Mouse (Mus musculus): ENCODE data around the gene Hist1h4m. TPM values are rescaled to one million over a fixed set of nuclear protein-coding genes. Genes with fewer than 3 reads are reported as not detected.
"Not testable (repeated sequence)": the region's sequence is repeated elsewhere in the genome, so short reads cannot be mapped to it uniquely, and the experiment has no call there.

The Hist1h4m gene
- polyA plus RNA-seq, 1 experiment from 2014 or later = not detected

GRCm38 (mm10) chr13:21797163-21797562, 14.4 kb upstream of the Hist1h4m start:
- H3K27me3 ChIP-seq (replicated peaks; ENCODE audit: control insufficient read depth, insufficient read depth, low read length); H3K27ac ChIP-seq (ENCODE audit: low read depth, low read length); H3K36me3 ChIP-seq (ENCODE audit: control insufficient read depth, insufficient read depth, low read length); ATAC-seq (replicated peaks; ENCODE audit: low FRiP score); H3K9me3 ChIP-seq (ENCODE audit: control insufficient read depth, low read length); H3K4me3 ChIP-seq (ENCODE audit: low read depth, low read length); H3K4me2 ChIP-seq; DNase-seq (ENCODE audit: low spot score); H3K9ac ChIP-seq (ENCODE audit: low read depth, low read length); H3K4me1 ChIP-seq (replicated peaks; ENCODE audit: control insufficient read depth, insufficient read depth, low read length): not testable (repeated sequence)

GRCm38 (mm10) chr13:21803058-21803457, 8.5 kb upstream of the Hist1h4m start:
- not testable (repeated sequence) for H3K9me3 ChIP-seq (ENCODE audit: control insufficient read depth, low read length); H3K9ac ChIP-seq (ENCODE audit: low read depth, low read length); H3K27ac ChIP-seq (ENCODE audit: low read depth, low read length); H3K36me3 ChIP-seq (ENCODE audit: control insufficient read depth, insufficient read depth, low read length); H3K4me1 ChIP-seq (replicated peaks; ENCODE audit: control insufficient read depth, insufficient read depth, low read length); H3K4me3 ChIP-seq (ENCODE audit: low read depth, low read length); DNase-seq (ENCODE audit: low spot score); H3K4me2 ChIP-seq; H3K27me3 ChIP-seq (replicated peaks; ENCODE audit: control insufficient read depth, insufficient read depth, low read length)
- peak; percentile 72; the same call in 1 of the 2 replicates for ATAC-seq (replicated peaks; ENCODE audit: low FRiP score)
- WGBS = no CpG with 5 or more reads among the region's 4 CpGs

GRCm38 (mm10) chr13:21810073-21810472, 1.5 kb upstream of the Hist1h4m start, which contains the start of the genes Hist1h2bq and Hist1h2ao:
Hist1h2bq (minus strand) TSS chr13:21810197.
Hist1h2ao (plus strand) TSS chr13:21810465.
- H3K4me2 ChIP-seq; H3K27ac ChIP-seq (ENCODE audit: low read depth, low read length); H3K27me3 ChIP-seq (replicated peaks; ENCODE audit: control insufficient read depth, insufficient read depth, low read length); H3K9ac ChIP-seq (ENCODE audit: low read depth, low read length); DNase-seq (ENCODE audit: low spot score); H3K4me3 ChIP-seq (ENCODE audit: low read depth, low read length); H3K4me1 ChIP-seq (replicated peaks; ENCODE audit: control insufficient read depth, insufficient read depth, low read length); H3K36me3 ChIP-seq (ENCODE audit: control insufficient read depth, insufficient read depth, low read length); H3K9me3 ChIP-seq (ENCODE audit: control insufficient read depth, low read length): not testable (repeated sequence)
- ATAC-seq (replicated peaks; ENCODE audit: low FRiP score) = peak; percentile 87
- WGBS = no CpG with 5 or more reads among the region's 23 CpGs

GRCm38 (mm10) chr13:21811074-21811473, 472 bp upstream of the Hist1h4m start:
- not testable (repeated sequence) for H3K27ac ChIP-seq (ENCODE audit: low read depth, low read length); H3K9me3 ChIP-seq (ENCODE audit: control insufficient read depth, low read length); DNase-seq (ENCODE audit: low spot score); H3K4me3 ChIP-seq (ENCODE audit: low read depth, low read length); H3K4me2 ChIP-seq; H3K36me3 ChIP-seq (ENCODE audit: control insufficient read depth, insufficient read depth, low read length); H3K9ac ChIP-seq (ENCODE audit: low read depth, low read length); H3K27me3 ChIP-seq (replicated peaks; ENCODE audit: control insufficient read depth, insufficient read depth, low read length); H3K4me1 ChIP-seq (replicated peaks; ENCODE audit: control insufficient read depth, insufficient read depth, low read length)
- peak; percentile 35 for ATAC-seq (replicated peaks; ENCODE audit: low FRiP score)
- whole genome bisulfite sequencing = no CpG with 5 or more reads among the region's 8 CpGs

GRCm38 (mm10) chr13:21812092-21812491, 546 bp downstream of the Hist1h4m start:
- H3K27me3 ChIP-seq (replicated peaks; ENCODE audit: control insufficient read depth, insufficient read depth, low read length); H3K4me3 ChIP-seq (ENCODE audit: low read depth, low read length); H3K4me1 ChIP-seq (replicated peaks; ENCODE audit: control insufficient read depth, insufficient read depth, low read length); H3K36me3 ChIP-seq (ENCODE audit: control insufficient read depth, insufficient read depth, low read length); H3K9me3 ChIP-seq (ENCODE audit: control insufficient read depth, low read length); DNase-seq (ENCODE audit: low spot score); H3K9ac ChIP-seq (ENCODE audit: low read depth, low read length): not testable (repeated sequence)
- ATAC-seq (replicated peaks; ENCODE audit: low FRiP score) = peak; percentile 70
- H3K27ac ChIP-seq (ENCODE audit: low read depth, low read length) = peak overlapping the region; percentile 74
- WGBS = under 1% methylated on average over 12 of the region's 14 CpGs
- peak overlapping the region; percentile 38; the same call in 1 of the 2 replicates for H3K4me2 ChIP-seq

GRCm38 (mm10) chr13:21820082-21820890, 8.7 kb downstream of the Hist1h4m start:
- not testable (repeated sequence) for H3K9ac ChIP-seq (ENCODE audit: low read depth, low read length); H3K27ac ChIP-seq (ENCODE audit: low read depth, low read length); H3K4me3 ChIP-seq (ENCODE audit: low read depth, low read length); H3K27me3 ChIP-seq (replicated peaks; ENCODE audit: control insufficient read depth, insufficient read depth, low read length); H3K9me3 ChIP-seq (ENCODE audit: control insufficient read depth, low read length); H3K36me3 ChIP-seq (ENCODE audit: control insufficient read depth, insufficient read depth, low read length); DNase-seq (ENCODE audit: low spot score); H3K4me1 ChIP-seq (replicated peaks; ENCODE audit: control insufficient read depth, insufficient read depth, low read length); H3K4me2 ChIP-seq
- 79% methylated on average over 6 of the region's 16 CpGs for WGBS
- ATAC-seq (replicated peaks; ENCODE audit: low FRiP score) = peak; percentile 49

- no peaks in the 10 kb centered on the region for H3K9me3 ChIP-seq (ENCODE audit: control insufficient read depth, low read length)
- H3K4me3 ChIP-seq (ENCODE audit: low read depth, low read length) = no peak overlapping the region
- H3K4me2 ChIP-seq = no peak overlapping the region
- ATAC-seq (replicated peaks; ENCODE audit: low FRiP score) = no peak
- WGBS = 73% methylated on average over 3 of the region's 3 CpGs
- H3K4me1 ChIP-seq (replicated peaks; ENCODE audit: control insufficient read depth, insufficient read depth, low read length) = no peaks in the 10 kb centered on the region
- no peaks in the 10 kb centered on the region for H3K36me3 ChIP-seq (ENCODE audit: control insufficient read depth, insufficient read depth, low read length)
- H3K27ac ChIP-seq (ENCODE audit: low read depth, low read length) = no peak overlapping the region
- DNase-seq (ENCODE audit: low spot score) = no peak
- no peaks in the 10 kb centered on the region for H3K27me3 ChIP-seq (replicated peaks; ENCODE audit: control insufficient read depth, insufficient read depth, low read length)
- no peak overlapping the region for H3K9ac ChIP-seq (ENCODE audit: low read depth, low read length)
Measured at GRCm38 (mm10) chr13:21828511-21828910, 17.0 kb downstream of the Hist1h4m start.

GRCm38 (mm10) chr13:21830344-21830743, 18.8 kb downstream of the Hist1h4m start:
- DNase-seq (ENCODE audit: low spot score) (peak; percentile 34), ATAC-seq (replicated peaks; ENCODE audit: low FRiP score) (no peak)
- Histone ChIP-seq H3K4me1 (replicated peaks; ENCODE audit: control insufficient read depth, insufficient read depth, low read length) (no peaks in the 10 kb centered on the region), H3K4me3 (ENCODE audit: low read depth, low read length) (0 out of 2 replicates have a peak overlapping the region, but pooled peaks have one; percentile 14), H3K27ac (ENCODE audit: low read depth, low read length) (peak overlapping the region; percentile 57), H3K9ac (ENCODE audit: low read depth, low read length) (no peak overlapping the region), H3K36me3 (ENCODE audit: control insufficient read depth, insufficient read depth, low read length) (no peaks in the 10 kb centered on the region), H3K27me3 (replicated peaks; ENCODE audit: control insufficient read depth, insufficient read depth, low read length) (no peaks in the 10 kb centered on the region), H3K4me2 (peak overlapping the region; percentile 26), H3K9me3 (ENCODE audit: control insufficient read depth, low read length) (no peaks in the 10 kb centered on the region)
- WGBS = 79% methylated on average over 10 of the region's 10 CpGs
